Mouse (Mus musculus) thymus, adult 2 months (tissue): ENCODE measurements at regions not wholly inside any gene's neighbourhood (a gene's known extent, or its start where the extent isn't known, plus 50 kb on each side); places are given as distances from the start of the nearest gene placed in this dataset.

ENCODE experiments used
- CTCF ChIP-seq: fragments of 200-500 bp; IDR thresholded peaks from 2 replicates; pipeline ENCODE4 v1.5.1; 2012; ENCODE audit warnings: mild to moderate bottlenecking, control low read depth, low read length, moderate library complexity, borderline replicate concordance; ENCODE audit not compliant: control insufficient read depth, poor library complexity, insufficient read depth; ENCODE audit errors: extremely low read depth
- POLR2A ChIP-seq: fragments of 200-500 bp; IDR thresholded peaks from 2 replicates; pipeline ENCODE4 v1.6.1; 2012; ENCODE audit warnings: mild to moderate bottlenecking, low read length, control low read depth, moderate library complexity; ENCODE audit not compliant: control insufficient read depth, poor library complexity, insufficient read depth; ENCODE audit errors: extremely low read depth

DNA sequence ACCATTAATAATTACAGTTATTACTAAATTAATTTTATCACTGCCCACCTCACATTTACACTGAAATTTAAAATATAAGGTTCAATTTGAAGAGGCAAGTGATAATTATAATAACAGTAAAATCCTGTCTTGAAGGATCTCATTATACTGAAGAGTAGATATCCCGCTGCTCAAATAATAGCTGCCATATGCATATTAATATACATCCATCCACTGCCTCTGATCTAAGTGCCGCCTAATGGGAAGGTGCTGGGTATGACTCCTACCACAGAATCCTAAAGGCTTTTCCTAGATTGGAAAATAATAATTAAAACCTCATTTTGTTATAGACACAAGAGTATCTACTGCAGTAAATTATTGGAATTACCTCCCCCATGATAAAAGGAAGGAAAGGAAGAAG lies 307.5 kb upstream of the Prkcq start:
- TF ChIP-seq CTCF (no peak), POLR2A (no peak)
